Mouse (Mus musculus) heart, embryonic 15.5 days (tissue): ENCODE measurements around the gene Sost. TPM values are rescaled to one million over a fixed set of nuclear protein-coding genes. Genes with fewer than 3 reads are reported as not detected.
"Not testable (repeated sequence)": the region's sequence is repeated elsewhere in the genome, so short reads cannot be mapped to it uniquely, and the experiment has no call there.

Experiments used
- ATAC-seq: fragments of 200-750 bp; cut with Nextera tagmentation; replicated peaks from 2 replicates; pipeline ENCODE4 v1.8.0; 2017; ENCODE audit warnings: low read depth, moderate TSS enrichment; ENCODE audit not compliant: insufficient number of reproducible peaks, insufficient read depth, low FRiP score
- H3K27ac ChIP-seq: fragments of 300-500 bp; sonication (generic); 2 replicates; pipeline ENCODE4 v1.5.1; 2015; ENCODE audit warnings: mild to moderate bottlenecking, inconsistent platforms
- H3K27me3 ChIP-seq: fragments of 300-500 bp; sonication (generic); 2 replicates; pipeline ENCODE4 v1.6.1; 2015; ENCODE audit warnings: inconsistent platforms
- H3K36me3 ChIP-seq: fragments of 300-500 bp; sonication (generic); 2 replicates; pipeline ENCODE4 v1.6.1; 2015; ENCODE audit warnings: mild to moderate bottlenecking, inconsistent platforms
- H3K4me1 ChIP-seq: fragments of 300-500 bp; sonication (generic); replicated peaks from 2 replicates; pipeline ENCODE4 v1.6.1; 2015; ENCODE audit warnings: inconsistent platforms
- H3K4me2 ChIP-seq: fragments of 300-500 bp; sonication (generic); 2 replicates; pipeline ENCODE4 v1.6.1; 2015; ENCODE audit warnings: inconsistent platforms, mild to moderate bottlenecking, moderate library complexity
- H3K4me3 ChIP-seq: fragments of 300-500 bp; sonication (generic); 2 replicates; pipeline ENCODE4 v1.5.1; 2015; ENCODE audit warnings: mild to moderate bottlenecking, inconsistent platforms
- H3K9ac ChIP-seq: fragments of 300-500 bp; sonication (generic); 2 replicates; pipeline ENCODE4 v1.6.1; 2015; ENCODE audit warnings: mild to moderate bottlenecking, inconsistent platforms
- H3K9me3 ChIP-seq: fragments of 300-500 bp; sonication (generic); replicated peaks from 2 replicates; pipeline ENCODE4 v1.6.1; 2016; ENCODE audit warnings: inconsistent platforms
- WGBS: fragments of 180-500 bp; shearing (Covaris S2); methylation state at CpG from one replicate; pipeline ENCODE4 v1.1.7; 2015; ENCODE audit warnings: mixed read lengths; 5-methylcytosine and 5-hydroxymethylcytosine counted together
- polyA plus RNA-seq: library from polyadenylated mRNA; unstranded; fragments of >200 nt; fragmentation: Nextera tagmentation; extraction: Ambion mirVana; gene quantifications from 2 replicates; pipeline ENCODE4 v1.2.1, GENCODE M21; 2015

Gene Sost
- polyA plus RNA-seq, 1 experiment from 2014 or later: 4.4 TPM

DNA sequence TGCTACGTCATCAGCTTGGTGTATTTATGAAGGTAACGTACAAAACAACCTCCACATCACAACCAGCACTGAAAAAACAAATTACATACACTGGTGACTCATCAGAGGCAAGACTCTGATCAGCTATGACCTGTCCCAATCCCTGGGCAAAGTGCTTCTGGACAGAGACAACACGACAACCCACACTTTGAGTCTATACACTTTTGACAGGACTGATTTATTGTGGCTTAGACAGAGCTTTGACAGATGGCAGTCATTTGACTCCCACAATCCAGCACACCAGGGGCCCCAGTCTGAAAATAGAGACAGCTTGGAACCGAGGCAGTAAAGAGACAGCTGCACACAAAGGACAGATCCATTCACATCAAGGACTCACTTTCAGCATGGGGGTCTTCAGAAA is 32.7 kb upstream of the Sost start:
- Histone ChIP-seq H3K9ac (no peak overlapping the region), H3K9me3 (no peaks in the 10 kb centered on the region), H3K36me3 (no peaks in the 10 kb centered on the region), H3K4me1 (peaks cover 11% of the 10 kb centered on the region; the same call in 1 of the 2 replicates), H3K4me2 (no peak overlapping the region), H3K27me3 (no peaks in the 10 kb centered on the region), H3K27ac (no peak overlapping the region), H3K4me3 (no peak overlapping the region)
- ATAC-seq: no peak
- 52% methylated on average over 4 of the region's 4 CpGs for WGBS

DNA sequence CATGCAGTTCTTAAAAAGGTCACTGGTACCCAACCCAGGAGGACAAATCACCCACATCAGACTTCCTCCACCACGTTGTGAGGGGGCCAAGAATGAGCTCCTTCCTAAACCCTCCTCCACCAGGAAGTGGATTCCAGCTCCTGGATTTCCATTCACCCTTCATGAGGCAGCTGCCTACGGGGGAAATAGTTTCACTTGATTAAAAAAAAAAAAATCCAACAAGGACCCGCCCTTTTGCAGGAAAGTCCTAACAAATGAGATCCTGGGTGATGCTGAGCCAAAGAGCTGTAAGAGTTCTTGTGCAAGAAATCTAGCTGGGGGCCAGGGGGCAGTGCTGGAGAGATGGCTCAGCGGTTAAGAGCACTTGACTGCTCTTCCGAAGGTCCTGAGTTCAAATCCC is 31.4 kb upstream of the Sost start:
- Histone ChIP-seq H3K4me2 (no peak overlapping the region), H3K4me3 (no peak overlapping the region), H3K27ac (peak overlapping the region; percentile 31; the same call in 1 of the 2 replicates), H3K27me3 (no peaks in the 10 kb centered on the region), H3K9me3 (no peaks in the 10 kb centered on the region), H3K9ac (no peak overlapping the region), H3K36me3 (no peaks in the 10 kb centered on the region), H3K4me1 (peaks cover 17% of the 10 kb centered on the region)
- ATAC-seq: no peak
- 41% methylated on average over 5 of the region's 5 CpGs for WGBS

DNA sequence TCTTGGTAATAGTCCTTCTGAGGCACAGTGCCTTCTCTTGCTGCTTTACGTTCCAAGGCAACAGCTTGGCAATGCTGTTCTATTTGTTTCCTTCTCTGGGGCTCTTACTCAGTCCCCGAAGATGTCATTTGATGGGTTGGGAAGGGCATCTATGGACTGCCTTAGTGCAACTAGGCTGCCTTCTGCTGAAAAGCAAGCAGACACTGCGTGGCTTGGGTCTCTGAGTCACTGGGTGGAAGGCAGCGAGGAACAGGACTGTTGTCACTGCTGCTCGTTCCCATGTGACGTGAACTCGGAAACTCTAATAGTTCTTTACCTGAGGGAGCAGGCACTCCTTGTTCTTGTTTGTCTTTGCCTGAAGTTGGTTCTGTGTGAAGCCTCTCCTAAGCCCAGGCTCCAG is 29.1 kb upstream of the Sost start:
- H3K4me3 ChIP-seq: no peak overlapping the region
- H3K9me3 ChIP-seq: no peaks in the 10 kb centered on the region
- ATAC-seq: no peak
- peaks cover 17% of the 10 kb centered on the region for H3K4me1 ChIP-seq
- no peaks in the 10 kb centered on the region for H3K36me3 ChIP-seq
- H3K9ac ChIP-seq: no peak overlapping the region
- no peaks in the 10 kb centered on the region for H3K27me3 ChIP-seq
- WGBS: 84% methylated on average over 7 of the region's 7 CpGs
- H3K27ac ChIP-seq: no peak overlapping the region
- no peak overlapping the region for H3K4me2 ChIP-seq

DNA sequence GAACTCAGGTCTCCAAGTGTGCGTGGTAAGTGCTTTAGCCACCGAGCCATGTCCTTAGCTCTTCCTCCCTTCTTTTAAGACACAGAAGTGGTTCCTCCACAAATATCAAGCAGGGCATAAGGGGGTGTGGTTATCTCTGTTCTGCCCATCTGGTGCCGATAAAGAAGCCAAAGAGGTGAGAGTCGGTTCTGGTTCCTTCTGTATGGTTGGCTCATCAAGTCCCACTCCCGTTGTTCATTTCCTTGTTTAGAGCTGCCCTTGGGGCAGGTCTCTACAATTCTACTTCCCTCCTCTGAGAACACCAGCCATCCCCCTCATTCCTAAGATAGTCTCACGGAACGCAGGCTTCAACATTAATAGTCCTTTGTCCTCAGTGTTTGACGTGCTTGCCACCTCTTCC is 27.3 kb upstream of the Sost start:
- Histone ChIP-seq H3K4me2 (no peak overlapping the region), H3K9me3 (no peaks in the 10 kb centered on the region), H3K27ac (peak overlapping the region; percentile 56), H3K36me3 (no peaks in the 10 kb centered on the region), H3K4me3 (no peak overlapping the region), H3K27me3 (no peaks in the 10 kb centered on the region), H3K9ac (no peak overlapping the region), H3K4me1 (peaks cover 11% of the 10 kb centered on the region)
- 39% methylated on average over 8 of the region's 8 CpGs for WGBS
- no peak for ATAC-seq

- ATAC-seq: no peak
- H3K4me1 ChIP-seq: peaks cover 5% of the 10 kb centered on the region
- no peak overlapping the region for H3K4me3 ChIP-seq
- H3K27me3 ChIP-seq: no peaks in the 10 kb centered on the region
- no peak overlapping the region for H3K4me2 ChIP-seq
- no peak overlapping the region for H3K9ac ChIP-seq
- no peaks in the 10 kb centered on the region for H3K9me3 ChIP-seq
- WGBS: 80% methylated on average over 7 of the region's 7 CpGs
- H3K36me3 ChIP-seq: no peaks in the 10 kb centered on the region
- no peak overlapping the region for H3K27ac ChIP-seq
Observed at GRCm38 (mm10) chr11:101992411-101992810, 25.6 kb upstream of the Sost start.

- Histone ChIP-seq H3K9me3 (no peaks in the 10 kb centered on the region), H3K4me2 (no peak overlapping the region), H3K27ac (no peak overlapping the region), H3K4me3 (no peak overlapping the region), H3K36me3 (no peaks in the 10 kb centered on the region), H3K4me1 (peaks cover 5% of the 10 kb centered on the region), H3K9ac (no peak overlapping the region), H3K27me3 (no peaks in the 10 kb centered on the region)
- 72% methylated on average over 3 of the region's 3 CpGs for WGBS
- ATAC-seq: no peak
Observed at GRCm38 (mm10) chr11:101991813-101992212, 25.0 kb upstream of the Sost start.

DNA sequence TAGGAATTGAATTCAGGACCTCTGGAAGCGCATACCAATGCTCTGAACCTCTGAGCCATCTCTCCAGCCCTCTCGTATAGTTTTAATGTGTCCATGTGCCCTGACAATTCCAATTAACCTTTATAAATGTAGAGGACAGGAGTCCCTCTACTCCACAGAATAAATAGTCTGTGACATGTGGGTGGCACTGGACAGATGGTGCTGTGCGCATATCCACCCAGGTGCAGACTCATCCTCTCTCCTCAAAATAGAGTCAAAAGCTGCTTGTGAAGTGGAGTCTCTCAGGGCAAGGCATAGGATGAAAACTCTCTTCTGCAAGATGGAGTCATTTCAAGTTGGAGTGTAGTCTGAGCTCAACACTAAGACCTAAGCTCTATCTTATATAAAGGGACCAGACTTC is 23.4 kb upstream of the Sost start:
- WGBS: 85% methylated on average over 3 of the region's 3 CpGs
- H3K9ac ChIP-seq: no peak overlapping the region
- H3K36me3 ChIP-seq: no peaks in the 10 kb centered on the region
- H3K4me3 ChIP-seq: no peak overlapping the region
- ATAC-seq: no peak
- H3K9me3 ChIP-seq: no peaks in the 10 kb centered on the region
- H3K27ac ChIP-seq: no peak overlapping the region
- H3K4me1 ChIP-seq: peaks cover 11% of the 10 kb centered on the region
- H3K27me3 ChIP-seq: no peaks in the 10 kb centered on the region
- no peak overlapping the region for H3K4me2 ChIP-seq

GRCm38 (mm10) chr11:101986913-101987312 is 20.1 kb upstream of the Sost start, which contains the start of gene Dusp3:
Dusp3 (minus strand) TSS chr11:101987013.
- no peaks in the 10 kb centered on the region for H3K9me3 ChIP-seq
- H3K4me3 ChIP-seq: no peak within 1 kb of the TSS; the same call in 1 of the 2 replicates
- H3K4me2 ChIP-seq: 0 out of 2 replicates have a peak within 1 kb of the TSS, but pooled peaks have one; percentile 2
- no peak within 1 kb of the TSS for H3K9ac ChIP-seq
- peaks cover 29% of the 10 kb centered on the region for H3K4me1 ChIP-seq
- no peaks in the 10 kb centered on the region for H3K36me3 ChIP-seq
- H3K27me3 ChIP-seq: no peaks in the 10 kb centered on the region
- no peak for ATAC-seq
- H3K27ac ChIP-seq: no peak within 1 kb of the TSS
- WGBS: 80% methylated on average over 3 of the region's 3 CpGs

DNA sequence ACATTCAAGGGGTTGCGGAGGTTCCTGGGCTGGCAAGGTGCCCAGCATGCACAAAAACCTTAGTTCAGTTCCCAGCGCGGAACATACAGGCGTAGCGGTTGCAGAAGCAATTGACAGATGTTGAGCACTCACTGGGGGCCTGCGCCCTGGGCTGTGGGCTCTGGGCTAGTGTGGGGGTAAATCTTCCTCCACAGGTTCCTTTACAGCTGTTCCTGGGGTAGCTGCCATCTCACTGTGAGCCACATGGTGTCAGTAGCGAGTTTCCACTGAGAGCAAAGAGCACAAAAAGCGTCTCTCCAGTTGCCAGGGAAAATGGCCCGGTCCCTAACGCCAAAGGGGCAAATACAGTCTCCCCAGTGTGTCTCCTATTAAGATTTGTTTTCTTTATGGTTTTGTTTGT is 19.2 kb upstream of the Sost start:
- WGBS: 7% methylated on average over 10 of the region's 10 CpGs
- Histone ChIP-seq H3K4me2 (0 out of 2 replicates have a peak overlapping the region, but pooled peaks have one; percentile 2), H3K9me3 (no peaks in the 10 kb centered on the region), H3K27me3 (no peaks in the 10 kb centered on the region), H3K9ac (no peak overlapping the region), H3K27ac (no peak overlapping the region), H3K4me1 (peaks cover 34% of the 10 kb centered on the region), H3K36me3 (no peaks in the 10 kb centered on the region), H3K4me3 (no peak overlapping the region; the same call in 1 of the 2 replicates)
- ATAC-seq: no peak

GRCm38 (mm10) chr11:101985450-101985849 is 18.6 kb upstream of the Sost start:
- WGBS: 58% methylated on average over 6 of the region's 6 CpGs
- Histone ChIP-seq H3K27ac (peak overlapping the region; percentile 93), H3K4me3 (peak overlapping the region; percentile 61; the same call in 1 of the 2 replicates), H3K4me1 (peaks cover 34% of the 10 kb centered on the region)
- H3K27me3 ChIP-seq, H3K9me3 ChIP-seq, H3K9ac ChIP-seq, H3K4me2 ChIP-seq, ATAC-seq, H3K36me3 ChIP-seq: not testable (repeated sequence)

DNA sequence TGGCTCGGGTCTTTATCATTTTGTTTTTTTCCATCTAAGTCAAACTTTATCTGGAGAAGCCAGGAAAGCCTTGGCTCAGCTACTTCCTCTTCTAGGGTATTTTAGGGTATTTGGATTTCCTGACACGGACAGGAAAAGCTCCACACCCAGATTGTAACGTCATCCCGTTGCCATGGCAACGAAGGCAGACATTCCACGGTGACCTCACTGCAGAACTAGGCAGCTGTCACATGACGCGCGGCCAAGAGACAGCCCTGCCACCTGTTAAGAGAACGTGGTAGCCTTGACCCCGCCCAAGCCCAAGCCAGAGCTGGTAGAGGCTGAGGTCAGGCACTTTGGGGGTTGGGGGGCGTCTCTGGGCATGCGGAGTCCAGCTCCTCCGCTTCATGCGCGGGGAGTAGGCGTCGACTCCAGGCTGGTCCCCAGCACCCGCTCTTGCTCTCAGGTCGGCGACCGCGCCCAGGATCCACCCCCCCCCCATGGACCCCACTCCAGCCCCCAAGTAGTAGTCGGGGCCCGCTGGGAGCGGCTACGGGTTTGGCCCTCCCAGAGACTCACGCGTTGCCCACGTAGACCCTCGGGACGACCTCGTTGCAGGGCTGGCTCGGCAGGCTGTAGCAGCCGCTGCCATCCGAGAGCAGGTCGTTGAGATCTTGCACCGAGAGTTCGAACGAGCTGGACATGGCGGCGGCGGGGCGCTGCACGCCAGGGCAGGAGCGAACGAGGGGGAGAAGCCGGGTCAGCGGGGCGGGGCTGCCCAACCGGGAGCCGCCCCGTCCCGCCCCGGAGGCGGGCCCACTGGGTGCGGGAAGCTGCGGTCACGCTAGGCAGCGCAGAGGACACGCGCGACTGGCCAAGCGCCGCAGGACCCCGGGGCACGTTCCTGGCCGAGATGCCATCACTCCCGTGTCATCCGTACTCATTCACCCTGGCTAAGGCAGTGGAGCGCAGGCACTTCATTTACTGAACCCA is 17.5 kb upstream of the Sost start, which contains the start of gene Cfap97d1:
Cfap97d1 (plus strand) TSS at position 226 of the 972 bp plus-strand sequence.
- no peaks in the 10 kb centered on the region for H3K27me3 ChIP-seq
- H3K36me3 ChIP-seq: peaks cover 14% of the 10 kb centered on the region; the same call in 1 of the 2 replicates
- H3K4me1 ChIP-seq: peaks cover 34% of the 10 kb centered on the region
- peak; percentile 87 for ATAC-seq
- WGBS: under 1% methylated on average over 71 of the region's 71 CpGs
- H3K9me3 ChIP-seq: no peaks in the 10 kb centered on the region
- H3K4me2 ChIP-seq: peak within 1 kb of the TSS; percentile 88
- peak within 1 kb of the TSS; percentile 93 for H3K27ac ChIP-seq
- H3K4me3 ChIP-seq: peak within 1 kb of the TSS; percentile 61
- peak within 1 kb of the TSS; percentile 73 for H3K9ac ChIP-seq
